Mouse (Mus musculus): Measurements from ENCODE around the gene Pfkm. TPM values are rescaled to one million over a fixed set of nuclear protein-coding genes. Genes with fewer than 3 reads are reported as not detected.

The Pfkm gene
- polyA plus RNA-seq, 1 experiment from 2014 or later: 39.8 TPM

DNA sequence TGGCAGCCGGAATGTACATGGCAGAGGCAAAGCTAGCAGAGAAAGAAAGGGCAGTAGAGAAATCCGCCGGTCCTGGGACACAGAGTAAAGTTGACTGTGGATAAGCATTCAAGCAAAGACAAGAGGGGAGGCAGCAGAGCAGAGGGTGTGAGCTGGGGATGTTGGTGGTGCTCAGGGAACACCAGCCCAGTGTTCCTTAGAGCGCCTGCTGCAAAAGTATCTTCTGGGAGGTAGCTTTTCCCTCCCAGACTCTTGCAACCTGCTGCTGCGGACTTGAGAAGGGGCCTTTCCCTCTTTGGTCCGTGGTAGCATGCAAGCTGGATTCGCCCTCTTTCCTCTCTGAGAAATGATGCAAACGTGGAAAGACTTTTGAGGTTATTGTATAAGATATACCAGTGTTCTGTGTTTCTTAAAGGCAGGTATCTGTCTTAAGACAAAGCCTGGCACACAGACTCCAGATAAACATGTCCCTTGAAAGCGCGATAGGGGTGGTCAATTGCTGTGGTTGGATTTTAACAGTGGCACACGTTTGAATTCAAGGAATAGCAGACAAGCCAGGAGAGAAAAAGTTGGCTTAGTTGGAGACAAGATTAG is 15.4 kb downstream of the Pfkm start:
- DNase-seq (ENCODE audit: low spot score): no peak
- 37% methylated on average over 11 of the region's 11 CpGs for WGBS
- Histone ChIP-seq H3K27me3 (replicated peaks; ENCODE audit: low read depth, poor library complexity, severe bottlenecking) (no peaks in the 10 kb centered on the region), H3K36me3 (replicated peaks) (peaks cover 11% of the 10 kb centered on the region), H3K4me3 (peak overlapping the region; percentile 83), H3K4me1 (peaks cover 24% of the 10 kb centered on the region), H3K27ac (replicated peaks) (peak overlapping the region; percentile 94), H3K9me3 (no peaks in the 10 kb centered on the region)

GRCm38 (mm10) chr15:98108297-98109152 is 16.1 kb downstream of the Pfkm start:
- H3K27me3 ChIP-seq (replicated peaks; ENCODE audit: low read depth, poor library complexity, severe bottlenecking): no peaks in the 10 kb centered on the region
- H3K36me3 ChIP-seq (replicated peaks): peaks cover 14% of the 10 kb centered on the region
- H3K9me3 ChIP-seq: no peaks in the 10 kb centered on the region
- H3K27ac ChIP-seq (replicated peaks): peak overlapping the region; percentile 94
- H3K4me1 ChIP-seq: peaks cover 24% of the 10 kb centered on the region
- peak; percentile 90 for DNase-seq (ENCODE audit: low spot score)
- peak overlapping the region; percentile 83 for H3K4me3 ChIP-seq
- WGBS: 4% methylated on average over 37 of the region's 37 CpGs

DNA sequence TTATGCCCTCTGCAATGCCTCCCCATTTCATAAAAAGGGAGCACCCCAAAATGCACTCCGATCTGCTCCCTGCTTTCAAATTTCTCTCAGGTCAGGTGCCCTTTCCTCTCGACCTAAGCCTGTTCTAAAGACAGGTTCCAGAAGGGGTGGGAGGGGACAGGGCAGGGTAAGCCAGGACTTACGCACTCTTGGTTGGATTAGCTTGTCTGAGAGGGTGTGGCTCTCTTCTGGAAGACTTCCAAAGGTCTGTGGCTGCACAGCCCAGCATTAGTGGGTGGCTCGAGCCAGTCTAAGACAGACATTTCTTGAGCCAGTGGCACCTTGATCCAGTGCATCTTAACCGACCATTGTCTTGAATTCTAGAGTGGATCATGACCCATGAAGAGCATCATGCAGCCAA is 19.4 kb downstream of the Pfkm start:
- no peak overlapping the region for H3K4me3 ChIP-seq

DNA sequence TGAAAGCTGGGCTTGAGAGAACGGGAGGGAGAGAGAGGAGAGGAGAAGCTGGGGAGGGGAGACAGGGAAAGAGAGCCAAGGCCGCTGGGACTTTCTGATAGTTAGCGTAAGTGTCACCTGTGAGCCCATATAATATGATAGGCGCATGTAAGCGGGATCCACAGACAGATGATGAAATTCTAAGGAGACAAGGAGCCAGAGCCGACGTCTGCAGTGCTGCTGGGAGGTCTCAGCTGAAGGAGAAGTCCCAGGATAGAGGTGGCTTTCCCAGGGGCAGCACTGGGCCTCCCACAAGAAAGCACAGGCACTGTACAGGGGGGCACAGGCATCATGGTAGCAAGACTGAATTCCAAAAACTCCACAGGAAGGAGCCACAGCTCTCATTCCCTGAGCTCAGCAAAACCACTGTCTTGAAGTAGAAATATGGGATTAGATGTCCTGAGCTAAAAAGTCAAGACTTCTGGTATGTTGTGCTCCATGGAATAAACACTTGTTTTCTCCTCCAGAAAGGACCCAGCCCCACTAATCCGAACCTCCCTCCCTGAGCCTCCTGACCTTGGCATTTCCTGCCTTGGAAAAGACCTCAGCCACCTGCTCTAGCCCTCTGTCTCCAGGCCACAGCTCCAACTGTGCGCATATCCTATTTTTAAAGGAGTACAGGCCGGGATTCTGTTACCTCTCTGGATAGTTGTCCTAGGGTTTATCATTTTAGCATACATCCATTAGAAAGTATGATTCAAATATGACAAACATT is 21.9 kb downstream of the Pfkm start:
- H3K27me3 ChIP-seq (replicated peaks; ENCODE audit: low read depth, poor library complexity, severe bottlenecking): no peaks in the 10 kb centered on the region
- DNase-seq (ENCODE audit: low spot score): no peak
- H3K9me3 ChIP-seq: no peaks in the 10 kb centered on the region
- H3K4me3 ChIP-seq: no peak overlapping the region
- peaks cover 64% of the 10 kb centered on the region for H3K36me3 ChIP-seq (replicated peaks)
- peaks cover 5% of the 10 kb centered on the region for H3K4me1 ChIP-seq
- no peak overlapping the region for H3K27ac ChIP-seq (replicated peaks)
- WGBS: 80% methylated on average over 10 of the region's 10 CpGs

More for the DNA sequence above, 19.4 kb downstream of the Pfkm start:
- Histone ChIP-seq H3K27ac (replicated peaks) (no peak overlapping the region), H3K36me3 (replicated peaks) (peaks cover 43% of the 10 kb centered on the region), H3K9me3 (no peaks in the 10 kb centered on the region), H3K27me3 (replicated peaks; ENCODE audit: low read depth, poor library complexity, severe bottlenecking) (no peaks in the 10 kb centered on the region), H3K4me1 (peaks cover 24% of the 10 kb centered on the region)
- DNase-seq (ENCODE audit: low spot score): no peak
- WGBS: 83% methylated on average over 5 of the region's 5 CpGs

DNA sequence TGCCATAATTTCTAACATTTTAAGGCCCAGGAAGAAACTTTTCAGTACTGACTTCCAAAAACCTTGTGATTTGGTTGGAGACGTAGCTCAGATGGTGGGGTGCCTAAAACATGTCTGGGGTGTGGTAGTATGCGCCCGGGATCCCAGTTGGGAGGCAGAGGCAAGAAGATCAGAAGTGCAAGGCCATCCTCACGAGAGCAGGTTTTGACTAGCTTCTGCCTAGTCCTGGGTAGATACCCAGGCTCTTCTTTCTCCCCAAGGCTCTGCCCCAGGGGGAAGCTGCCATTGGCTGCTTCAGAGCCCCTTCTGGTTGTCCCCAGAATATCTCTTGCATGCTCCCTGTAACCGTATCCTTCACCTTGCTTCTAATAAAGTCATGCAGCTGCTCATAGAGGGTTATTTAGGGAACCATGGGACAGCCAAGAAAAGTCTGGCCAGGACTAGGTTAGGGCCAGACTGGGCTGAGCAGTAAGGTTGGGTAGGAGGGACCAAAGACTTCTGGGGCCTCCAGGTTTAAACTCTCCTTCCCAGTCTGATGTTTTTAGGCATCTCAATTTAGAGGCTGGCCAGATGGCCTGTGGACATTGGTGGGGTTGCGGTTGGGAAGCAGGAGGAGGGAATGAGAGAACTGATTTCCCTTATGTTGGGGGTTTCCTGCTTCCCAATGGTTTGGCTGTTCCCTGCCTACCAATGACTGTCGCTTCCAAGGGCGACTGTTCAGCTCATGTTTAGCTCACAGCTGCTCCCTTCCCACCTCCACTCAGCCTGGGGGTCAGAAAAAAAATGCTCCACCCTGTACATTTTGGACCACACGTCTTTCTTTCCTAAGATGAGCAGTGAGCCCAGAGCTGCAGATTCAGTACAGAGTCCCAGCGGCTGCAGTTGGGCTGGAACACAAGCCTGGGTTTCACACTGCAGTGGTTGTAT is 22.7 kb downstream of the Pfkm start:
- no peak overlapping the region for H3K27ac ChIP-seq (replicated peaks)
- peaks cover 72% of the 10 kb centered on the region for H3K36me3 ChIP-seq (replicated peaks)
- 87% methylated on average over 10 of the region's 10 CpGs for WGBS

GRCm38 (mm10) chr15:98115779-98116163 is 23.4 kb downstream of the Pfkm start:
- no peak overlapping the region for H3K4me3 ChIP-seq
- H3K27ac ChIP-seq (replicated peaks): no peak overlapping the region
- H3K36me3 ChIP-seq (replicated peaks): peaks cover 77% of the 10 kb centered on the region
- H3K27me3 ChIP-seq (replicated peaks; ENCODE audit: low read depth, poor library complexity, severe bottlenecking): no peaks in the 10 kb centered on the region
- 91% methylated on average over 9 of the region's 9 CpGs for WGBS
- no peaks in the 10 kb centered on the region for H3K9me3 ChIP-seq
- H3K4me1 ChIP-seq: no peaks in the 10 kb centered on the region
- no peak for DNase-seq (ENCODE audit: low spot score)

More for the DNA sequence above, 22.7 kb downstream of the Pfkm start:
- no peak overlapping the region for H3K4me3 ChIP-seq
- no peaks in the 10 kb centered on the region for H3K4me1 ChIP-seq
- no peak for DNase-seq (ENCODE audit: low spot score)
- H3K27me3 ChIP-seq (replicated peaks; ENCODE audit: low read depth, poor library complexity, severe bottlenecking): no peaks in the 10 kb centered on the region
- H3K9me3 ChIP-seq: no peaks in the 10 kb centered on the region

DNA sequence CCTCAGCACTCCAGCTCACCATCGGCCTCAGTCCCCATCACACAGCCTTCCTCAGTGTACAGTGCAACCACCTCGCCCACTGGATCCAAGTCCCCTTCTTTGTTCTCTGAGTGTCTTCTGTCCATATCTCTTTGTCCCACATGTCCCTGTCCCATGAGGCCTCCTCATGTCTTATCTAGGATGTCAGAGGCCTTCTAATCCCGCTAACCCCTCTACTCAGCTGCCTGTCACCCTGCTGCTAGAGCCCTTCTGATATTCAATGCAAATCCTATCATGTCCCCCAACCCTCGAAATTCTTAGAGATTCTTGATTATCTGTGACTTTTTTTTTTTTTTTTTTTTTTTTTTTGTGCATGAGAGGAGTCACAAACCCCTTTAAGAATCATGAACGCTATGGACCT is 23.9 kb downstream of the Pfkm start:
- Histone ChIP-seq H3K4me1 (no peaks in the 10 kb centered on the region), H3K4me3 (no peak overlapping the region), H3K9me3 (no peaks in the 10 kb centered on the region), H3K27me3 (replicated peaks; ENCODE audit: low read depth, poor library complexity, severe bottlenecking) (no peaks in the 10 kb centered on the region), H3K36me3 (replicated peaks) (peaks cover 82% of the 10 kb centered on the region), H3K27ac (replicated peaks) (no peak overlapping the region)
- no peak for DNase-seq (ENCODE audit: low spot score)
- 90% methylated on average over 5 of the region's 5 CpGs for WGBS

GRCm38 (mm10) chr15:98119363-98119762 is 27.0 kb downstream of the Pfkm start:
- Histone ChIP-seq H3K4me3 (no peak overlapping the region), H3K27ac (replicated peaks) (no peak overlapping the region), H3K36me3 (replicated peaks) (peaks cover 92% of the 10 kb centered on the region), H3K27me3 (replicated peaks; ENCODE audit: low read depth, poor library complexity, severe bottlenecking) (no peaks in the 10 kb centered on the region), H3K4me1 (no peaks in the 10 kb centered on the region), H3K9me3 (no peaks in the 10 kb centered on the region)
- 85% methylated on average over 12 of the region's 12 CpGs for WGBS
- DNase-seq (ENCODE audit: low spot score): no peak

DNA sequence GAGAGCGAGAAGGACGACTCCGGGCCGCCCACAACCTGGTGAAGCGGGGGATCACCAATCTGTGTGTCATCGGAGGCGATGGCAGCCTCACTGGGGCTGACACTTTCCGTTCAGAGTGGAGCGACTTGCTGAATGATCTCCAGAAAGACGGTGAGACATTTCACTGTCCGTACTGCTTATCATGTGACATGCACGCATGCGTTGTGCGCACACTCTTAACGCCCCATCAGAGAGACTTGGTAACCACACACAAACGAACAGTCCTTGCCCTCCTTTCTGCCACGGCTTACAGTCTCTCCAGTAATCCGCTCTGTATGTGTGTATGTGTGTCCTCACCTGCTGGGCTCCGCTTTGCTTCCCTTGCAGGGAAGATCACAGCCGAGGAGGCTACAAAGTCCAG is 28.4 kb downstream of the Pfkm start:
- DNase-seq (ENCODE audit: low spot score): no peak
- Histone ChIP-seq H3K36me3 (replicated peaks) (peaks cover 92% of the 10 kb centered on the region), H3K9me3 (no peaks in the 10 kb centered on the region), H3K27me3 (replicated peaks; ENCODE audit: low read depth, poor library complexity, severe bottlenecking) (no peaks in the 10 kb centered on the region), H3K27ac (replicated peaks) (no peak overlapping the region), H3K4me3 (no peak overlapping the region), H3K4me1 (no peaks in the 10 kb centered on the region)
- WGBS: 94% methylated on average over 20 of the region's 20 CpGs

DNA sequence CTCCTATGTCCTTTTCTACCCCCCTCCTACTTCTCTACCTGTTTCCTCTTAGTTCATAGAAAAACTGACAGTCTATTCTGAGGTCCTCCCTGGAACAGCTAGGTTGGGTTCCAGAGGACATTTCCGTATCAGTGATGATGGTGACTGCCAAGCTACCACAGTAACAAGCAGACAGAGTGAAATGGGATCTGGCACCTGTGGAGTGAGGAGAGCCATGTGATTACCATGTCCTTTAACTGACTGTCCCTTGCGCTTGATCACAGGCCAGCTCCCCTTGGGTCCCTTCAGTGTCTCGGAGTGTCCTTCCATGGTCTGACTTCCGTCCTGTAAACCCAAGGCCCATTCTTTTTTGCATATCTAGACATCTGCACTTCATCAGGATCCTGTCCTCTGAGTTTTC is 38.6 kb downstream of the Pfkm start:
- 93% methylated on average over 4 of the region's 4 CpGs for WGBS

DNA sequence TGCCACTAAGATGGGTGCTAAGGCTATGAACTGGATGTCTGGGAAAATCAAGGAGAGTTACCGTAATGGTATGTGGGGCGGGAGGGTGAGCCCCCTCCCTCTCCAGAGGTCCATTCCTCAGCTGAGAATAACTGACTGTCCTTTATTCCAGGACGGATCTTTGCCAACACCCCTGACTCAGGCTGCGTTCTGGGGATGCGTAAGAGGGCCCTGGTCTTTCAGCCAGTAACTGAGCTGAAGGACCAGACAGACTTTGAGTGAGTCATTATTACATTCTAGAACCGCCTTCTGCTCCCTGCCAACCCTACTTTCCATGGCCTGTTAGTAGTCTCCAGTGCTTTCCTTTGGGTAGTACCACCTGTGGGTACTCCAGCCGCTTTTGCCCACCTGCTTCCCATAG is 39.1 kb downstream of the Pfkm start:
- no peak for DNase-seq (ENCODE audit: low spot score)
- WGBS: 91% methylated on average over 7 of the region's 7 CpGs
- peaks cover 100% of the 10 kb centered on the region for H3K36me3 ChIP-seq (replicated peaks)
- no peaks in the 10 kb centered on the region for H3K9me3 ChIP-seq
- H3K27ac ChIP-seq (replicated peaks): no peak overlapping the region
- H3K27me3 ChIP-seq (replicated peaks; ENCODE audit: low read depth, poor library complexity, severe bottlenecking): no peaks in the 10 kb centered on the region
- H3K4me1 ChIP-seq: peaks cover 14% of the 10 kb centered on the region
- no peak overlapping the region for H3K4me3 ChIP-seq

More for the DNA sequence above, 38.6 kb downstream of the Pfkm start:
- H3K27me3 ChIP-seq (replicated peaks; ENCODE audit: low read depth, poor library complexity, severe bottlenecking): no peaks in the 10 kb centered on the region
- peaks cover 14% of the 10 kb centered on the region for H3K4me1 ChIP-seq
- no peak for DNase-seq (ENCODE audit: low spot score)
- no peak overlapping the region for H3K4me3 ChIP-seq
- H3K9me3 ChIP-seq: no peaks in the 10 kb centered on the region
- H3K27ac ChIP-seq (replicated peaks): no peak overlapping the region
- H3K36me3 ChIP-seq (replicated peaks): peaks cover 100% of the 10 kb centered on the region
